ENCODE assay signal across 7 mouse cellular contexts in the genomic region with DNA sequence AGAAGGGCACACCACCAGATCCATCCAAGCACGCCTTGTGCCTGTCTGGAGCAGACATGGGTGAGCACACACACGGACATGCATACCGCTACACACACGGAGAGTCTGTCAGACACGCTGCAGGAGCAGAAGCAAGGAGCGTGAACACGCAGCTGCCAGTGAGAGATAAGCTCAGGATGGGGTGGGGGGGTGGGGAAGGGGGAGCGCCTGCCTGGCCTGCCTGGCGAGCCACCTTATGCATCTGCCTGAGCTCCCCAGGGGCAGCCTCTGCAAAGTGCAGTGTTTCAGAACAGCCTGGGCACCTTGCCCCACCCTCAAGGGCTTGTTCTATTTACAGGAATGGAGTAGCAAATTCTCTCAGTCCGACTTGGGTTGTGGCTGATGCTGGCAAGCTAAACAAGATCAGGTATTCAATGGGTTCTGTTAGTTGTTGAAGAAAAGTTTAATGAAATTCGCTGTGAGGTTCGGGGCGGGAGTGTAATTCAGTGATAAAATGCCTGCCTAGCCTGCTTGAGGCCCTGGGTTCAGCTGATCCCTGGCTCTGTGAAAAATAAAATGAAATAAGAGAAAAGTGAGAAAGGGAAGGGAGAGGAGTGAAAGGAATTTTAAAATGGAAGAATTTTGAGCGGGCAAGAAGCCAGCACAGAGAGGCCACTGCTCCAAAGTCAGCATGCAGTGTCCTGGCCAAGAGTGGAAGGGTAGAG. TPM values are rescaled to one million over a fixed set of nuclear protein-coding genes. Genes with fewer than 3 reads are reported as not detected.
DNase-seq lines count a peak whose midpoint lies in the region; ATAC-seq and TF ChIP-seq lines count a peak whose summit lies in the region.

No protein-coding gene starts in this region.

- H3K4me1 ChIP-seq in heart, postnatal 0 days (ENCODE audit: control insufficient read depth, insufficient read depth) = peaks cover 6% of the 10 kb centered on the region; the same call in 1 of the 2 replicates
- peaks cover 29% of the 10 kb centered on the region for H3K4me1 ChIP-seq in liver, embryonic 16.5 days (ENCODE audit: control insufficient read depth, low read depth, low read length)
- peaks cover 3% of the 10 kb centered on the region; the same call in 1 of the 2 replicates for H3K4me1 ChIP-seq in stomach, embryonic 15.5 days

- TF ChIP-seq EP300 in heart, postnatal 0 days (IDR thresholded peaks at IDR 0.05; ENCODE audit: low read depth) = no peak

- 18% methylated on average over 14 of the region's 14 CpGs for WGBS in heart, postnatal 0 days
- WGBS in liver, embryonic 16.5 days (ENCODE audit: insufficient replicate concordance) = 10% methylated on average over 14 of the region's 14 CpGs
- 17% methylated on average over 14 of the region's 14 CpGs for WGBS in stomach, embryonic 15.5 days

- H3K9ac ChIP-seq in heart, postnatal 0 days (replicated peaks; ENCODE audit: low read depth, low read length) = no peak overlapping the region; the same call in 1 of the 2 replicates
- H3K9ac ChIP-seq in liver, embryonic 16.5 days (ENCODE audit: low read depth, low read length) = peak overlapping the region; percentile 55
- no peak overlapping the region for H3K9ac ChIP-seq in stomach, embryonic 15.5 days

- H3K9me3 ChIP-seq in heart, postnatal 0 days (replicated peaks; ENCODE audit: control insufficient read depth, low read length) = no peaks in the 10 kb centered on the region
- H3K9me3 ChIP-seq in liver, embryonic 16.5 days (replicated peaks; ENCODE audit: control insufficient read depth, low read length) = no peaks in the 10 kb centered on the region
- no peaks in the 10 kb centered on the region for H3K9me3 ChIP-seq in stomach, embryonic 15.5 days

- H3K4me2 ChIP-seq in heart, postnatal 0 days (ENCODE audit: low read depth, low read length) = peak overlapping the region; percentile 30
- peak overlapping the region; percentile 81 for H3K4me2 ChIP-seq in liver, embryonic 16.5 days (ENCODE audit: low read depth, low read length)
- peak overlapping the region; percentile 12; the same call in 1 of the 2 replicates for H3K4me2 ChIP-seq in stomach, embryonic 15.5 days

- peak; percentile 35 for ATAC-seq in heart, postnatal 0 days (ENCODE audit: insufficient read depth, low read depth)
- peak; percentile 91 for ATAC-seq in liver, embryonic 16.5 days (ENCODE audit: low read depth)
- peak; percentile 78; the same call in 1 of the 2 replicates for ATAC-seq in stomach, embryonic 15.5 days (ENCODE audit: insufficient read depth, low FRiP score, low read depth)

- no peak overlapping the region for H3K4me3 ChIP-seq in heart, postnatal 0 days (ENCODE audit: low read depth, low read length)
- peak overlapping the region; percentile 47 for H3K4me3 ChIP-seq in liver, embryonic 16.5 days (ENCODE audit: low read depth, low read length)
- H3K4me3 ChIP-seq in stomach, embryonic 15.5 days (replicated peaks) = no peak overlapping the region

- no peak overlapping the region for H3K27ac ChIP-seq in heart, postnatal 0 days (ENCODE audit: low read depth)
- peak overlapping the region; percentile 89 for H3K27ac ChIP-seq in liver, embryonic 16.5 days (ENCODE audit: low read length)
- H3K27ac ChIP-seq in stomach, embryonic 15.5 days = no peak overlapping the region

- peaks cover 29% of the 10 kb centered on the region; the same call in 1 of the 2 replicates for H3K27me3 ChIP-seq in heart, postnatal 0 days (ENCODE audit: control insufficient read depth, insufficient read depth, low read length)
- peaks cover 3% of the 10 kb centered on the region for H3K27me3 ChIP-seq in liver, embryonic 16.5 days (ENCODE audit: control insufficient read depth, insufficient read depth, low read depth, low read length)
- H3K27me3 ChIP-seq in stomach, embryonic 15.5 days (replicated peaks) = peaks cover 28% of the 10 kb centered on the region

- DNase-seq in lung, adult 18-20 months = peak; percentile 42 to 46
- no peak for DNase-seq in lung, postnatal 10 days
- peak; percentile 32 for DNase-seq in heart, postnatal 0 days (ENCODE audit: low spot score)
- no peak for DNase-seq in layer of hippocampus, adult 11-12 months (ENCODE audit: low spot score)
- DNase-seq in testis, postnatal 14 days (ENCODE audit: low spot score) = no peak

- no peak for TF ChIP-seq CTCF in heart, postnatal 0 days (IDR thresholded peaks at IDR 0.05; ENCODE audit: low read depth)

- H3K36me3 ChIP-seq in heart, postnatal 0 days (replicated peaks; ENCODE audit: control insufficient read depth, insufficient read depth, low read length) = no peaks in the 10 kb centered on the region
- H3K36me3 ChIP-seq in liver, embryonic 16.5 days (ENCODE audit: control insufficient read depth, insufficient read depth) = no peaks in the 10 kb centered on the region
- H3K36me3 ChIP-seq in stomach, embryonic 15.5 days = no peaks in the 10 kb centered on the region

RNA-seq across cellular contexts. Expression of gene Bahd1, which starts 12.2 kb away (rescaled TPM):
- total RNA-seq in heart, postnatal 0 days (2014; rRNA removed; ENCODE audit: low replicate concordance) = 9.4 and 11.7 TPM in 2 replicates
- polyA plus RNA-seq in heart, postnatal 0 days (2015; fragmentation: Nextera tagmentation; extraction: Ambion mirVana) = 1.6 and 1.9 TPM in 2 replicates
- 2.9 and 3.0 TPM in 2 replicates for polyA plus RNA-seq in liver, embryonic 16.5 days (2015; fragmentation: Nextera tagmentation; extraction: Ambion mirVana)
- 5.7 TPM in 2 replicates for polyA plus RNA-seq in stomach, embryonic 15.5 days (2015; fragmentation: Nextera tagmentation; extraction: Ambion mirVana)

RNA-seq across cellular contexts. Expression of gene Ivd, which starts 26.2 kb away (rescaled TPM):
- 154 and 163 TPM in 2 replicates for total RNA-seq in heart, postnatal 0 days (2014; rRNA removed; ENCODE audit: low replicate concordance)
- polyA plus RNA-seq in heart, postnatal 0 days (2015; fragmentation: Nextera tagmentation; extraction: Ambion mirVana) = 84.2 and 92.2 TPM in 2 replicates
- polyA plus RNA-seq in liver, embryonic 16.5 days (2015; fragmentation: Nextera tagmentation; extraction: Ambion mirVana) = 45.3 and 50.3 TPM in 2 replicates
- polyA plus RNA-seq in stomach, embryonic 15.5 days (2015; fragmentation: Nextera tagmentation; extraction: Ambion mirVana) = 55.1 and 58.9 TPM in 2 replicates

RNA-seq across cellular contexts. Expression of gene Chst14, which starts 38.3 kb away (rescaled TPM):
- 10.8 and 15.3 TPM in 2 replicates for total RNA-seq in heart, postnatal 0 days (2014; rRNA removed; ENCODE audit: low replicate concordance)
- polyA plus RNA-seq in heart, postnatal 0 days (2015; fragmentation: Nextera tagmentation; extraction: Ambion mirVana) = 12.8 and 14.3 TPM in 2 replicates
- polyA plus RNA-seq in liver, embryonic 16.5 days (2015; fragmentation: Nextera tagmentation; extraction: Ambion mirVana) = 4.0 and 4.9 TPM in 2 replicates
- polyA plus RNA-seq in stomach, embryonic 15.5 days (2015; fragmentation: Nextera tagmentation; extraction: Ambion mirVana) = 26.3 and 26.9 TPM in 2 replicates

Comparison
In these comparisons a context has a peak if more than half of its experiments do, and no peak if none do; other contexts are left out.
1. DNase-seq: peak in lung, adult 18-20 months (2 of 2) and heart, postnatal 0 days (single experiment); none in lung, postnatal 10 days (single experiment), layer of hippocampus, adult 11-12 months (single experiment) and testis, postnatal 14 days (single experiment).
2. ATAC-seq: peak in every context shown above with its lines; median percentile 91 in liver, embryonic 16.5 days; 78 in stomach, embryonic 15.5 days; 35 in heart, postnatal 0 days.
3. H3K4me2 ChIP-seq: peak in every context shown above with its lines; median percentile 81 in liver, embryonic 16.5 days; 30 in heart, postnatal 0 days; 12 in stomach, embryonic 15.5 days.